Comparison of ENCODE assay signal across 8 mouse cellular contexts in the genomic region with DNA sequence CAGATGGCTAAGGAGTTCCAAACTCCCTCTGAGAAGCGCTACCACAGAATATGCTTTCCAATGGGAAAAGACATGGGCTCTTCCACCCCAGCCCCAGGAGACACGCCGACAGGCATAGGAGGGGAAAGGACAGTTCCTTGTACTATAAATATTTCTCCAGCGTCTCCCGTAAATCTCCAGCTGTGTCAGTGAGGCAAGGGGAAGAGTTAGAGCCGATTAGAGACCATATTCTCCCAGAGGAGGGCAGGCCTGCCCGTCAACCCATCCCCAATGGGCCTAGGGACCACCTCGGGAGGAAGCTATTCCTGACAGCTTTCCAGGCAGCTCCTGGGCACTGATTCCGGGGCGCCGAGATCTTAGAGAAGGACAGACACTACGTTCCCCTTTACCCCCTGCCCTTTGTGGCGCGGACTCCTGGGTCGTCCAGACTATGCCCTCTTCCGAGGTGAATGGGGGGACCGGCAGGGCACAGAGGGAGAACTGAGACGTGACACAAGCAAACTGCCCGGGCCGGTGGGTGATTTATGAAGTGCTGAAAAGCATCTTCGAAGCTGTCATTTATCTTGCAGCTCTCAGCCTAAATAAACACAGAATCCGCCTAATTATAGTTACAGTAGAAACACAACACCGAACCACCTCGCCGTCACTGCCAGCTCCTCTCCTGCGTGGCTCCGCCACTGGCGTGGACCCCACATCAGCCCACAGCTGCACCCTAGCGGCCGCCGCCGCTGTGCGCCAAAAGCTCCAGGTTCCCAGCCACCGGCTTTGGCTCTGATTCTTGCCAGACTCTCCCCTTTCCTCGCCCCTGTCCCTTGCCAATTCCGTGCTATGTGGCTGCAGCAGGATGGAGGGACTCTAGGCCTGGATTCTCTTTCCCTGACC. TPM values are rescaled to one million over a fixed set of nuclear protein-coding genes. Genes with fewer than 3 reads are reported as not detected.
DNase-seq lines count a peak whose midpoint lies in the region; ATAC-seq and TF ChIP-seq lines count a peak whose summit lies in the region.

No protein-coding gene starts in this region.

- H3K9me3 ChIP-seq in forebrain, postnatal 0 days (ENCODE audit: low read length): no peaks in the 10 kb centered on the region
- H3K9me3 ChIP-seq in hindbrain, embryonic 10.5 days: peaks cover 7% of the 10 kb centered on the region
- H3K9me3 ChIP-seq in midbrain, embryonic 11.5 days (ENCODE audit: control insufficient read depth, low read length): no peaks in the 10 kb centered on the region

- intact Hi-C loops in left cerebral cortex, postnatal 4 days (cut with DNase I): no loop called here

- WGBS in forebrain, postnatal 0 days: 10% methylated on average over 36 of the region's 36 CpGs
- WGBS in hindbrain, embryonic 10.5 days: 8% methylated on average over 36 of the region's 36 CpGs
- WGBS in midbrain, embryonic 11.5 days: 11% methylated on average over 36 of the region's 36 CpGs

- H3K36me3 ChIP-seq in forebrain, postnatal 0 days (ENCODE audit: insufficient read depth): no peaks in the 10 kb centered on the region
- no peaks in the 10 kb centered on the region for H3K36me3 ChIP-seq in hindbrain, embryonic 10.5 days
- no peaks in the 10 kb centered on the region for H3K36me3 ChIP-seq in midbrain, embryonic 11.5 days (ENCODE audit: control insufficient read depth, insufficient read depth, low read length)

- DNase-seq in CD4-positive, CD25-positive, alpha-beta regulatory T cell, adult 2 months (ENCODE audit: low read depth, low spot score): peak; percentile 72
- DNase-seq in adrenal gland, adult 8-10 months: peak; percentile 82
- peak; percentile 69 for DNase-seq in forebrain, postnatal 0 days
- DNase-seq in hindbrain, embryonic 10.5 days (ENCODE audit: low spot score): peak; percentile 76
- peak; percentile 30 for DNase-seq in left cerebral cortex, postnatal 4 days
- peak; percentile 93 for DNase-seq in midbrain, embryonic 11.5 days (ENCODE audit: low spot score, missing footprints)
- DNase-seq in spleen, adult 12 weeks (ENCODE audit: low spot score): peak; percentile 2
- no peak for DNase-seq in cerebellum, adult 9-10 months

- no peak overlapping the region for H3K27ac ChIP-seq in forebrain, postnatal 0 days (ENCODE audit: low read depth, low read length)
- H3K27ac ChIP-seq in hindbrain, embryonic 10.5 days: no peak overlapping the region
- no peak overlapping the region for H3K27ac ChIP-seq in midbrain, embryonic 11.5 days (ENCODE audit: low read depth, low read length)

- peak; percentile 75 for TF ChIP-seq CTCF in forebrain, postnatal 0 days (IDR thresholded peaks at IDR 0.05; ENCODE audit: low read depth)

- H3K4me2 ChIP-seq in forebrain, postnatal 0 days (ENCODE audit: low read depth): peak overlapping the region; percentile 41
- H3K4me2 ChIP-seq in midbrain, embryonic 11.5 days: peak overlapping the region; percentile 48

- no peaks in the 10 kb centered on the region for H3K4me1 ChIP-seq in forebrain, postnatal 0 days (ENCODE audit: insufficient read depth)
- peaks cover 31% of the 10 kb centered on the region for H3K4me1 ChIP-seq in hindbrain, embryonic 10.5 days (replicated peaks)
- peaks cover 3% of the 10 kb centered on the region; the same call in 1 of the 2 replicates for H3K4me1 ChIP-seq in midbrain, embryonic 11.5 days (ENCODE audit: control insufficient read depth, insufficient read depth, low read length)

- peaks cover 3% of the 10 kb centered on the region; the same call in 1 of the 2 replicates for H3K27me3 ChIP-seq in forebrain, postnatal 0 days (ENCODE audit: insufficient read depth, low read length)
- H3K27me3 ChIP-seq in hindbrain, embryonic 10.5 days (ENCODE audit: insufficient read depth, poor library complexity, severe bottlenecking): peaks cover 61% of the 10 kb centered on the region
- H3K27me3 ChIP-seq in midbrain, embryonic 11.5 days (ENCODE audit: control insufficient read depth, insufficient read depth, low read length): peaks cover 15% of the 10 kb centered on the region

- H3K4me3 ChIP-seq in forebrain, postnatal 0 days (ENCODE audit: low read depth, low read length): peak overlapping the region; percentile 2; the same call in 1 of the 2 replicates
- peak overlapping the region; percentile 42 for H3K4me3 ChIP-seq in hindbrain, embryonic 10.5 days
- peak overlapping the region; percentile 18 for H3K4me3 ChIP-seq in midbrain, embryonic 11.5 days (ENCODE audit: low read depth, low read length)

- 0 out of 2 replicates have a peak, but pooled peaks have one; percentile 47 for ATAC-seq in forebrain, postnatal 0 days
- ATAC-seq in midbrain, embryonic 11.5 days (ENCODE audit: low FRiP score): no peak

- no peak overlapping the region for H3K9ac ChIP-seq in forebrain, postnatal 0 days
- no peak overlapping the region for H3K9ac ChIP-seq in midbrain, embryonic 11.5 days (ENCODE audit: low read length)

RNA-seq across cellular contexts. Expression of a gene that starts 41.9 kb away (rescaled TPM):
- total RNA-seq in adrenal gland, adult 8-10 months (2022): not detected
- total RNA-seq in forebrain, postnatal 0 days (2014; rRNA removed): not detected in 2 replicates
- polyA plus RNA-seq in forebrain, postnatal 0 days (2015; fragmentation: Nextera tagmentation; extraction: Ambion mirVana): not detected in 2 replicates
- 15.4 and 22.7 TPM in 2 replicates for polyA plus RNA-seq in hindbrain, embryonic 10.5 days (2016; fragmentation: Nextera tagmentation; extraction: Ambion mirVana)
- total RNA-seq in left cerebral cortex, postnatal 4 days (2021): not detected
- not detected in 2 replicates for polyA plus RNA-seq in midbrain, embryonic 11.5 days (2014; fragmentation: Nextera tagmentation; extraction: Ambion mirVana)

RNA-seq across cellular contexts. Expression of a gene that starts 57.0 kb away (rescaled TPM):
- total RNA-seq in adrenal gland, adult 8-10 months (2022): 10 to 100 TPM in 3 of 4 experiments, 1 to 10 TPM in 1; 7.3 to 15.3 (median 11.2) TPM
- 1.6 and 3.2 TPM in 2 replicates for total RNA-seq in forebrain, postnatal 0 days (2014; rRNA removed)
- polyA plus RNA-seq in forebrain, postnatal 0 days (2015; fragmentation: Nextera tagmentation; extraction: Ambion mirVana): 2.7 and 3.7 TPM in 2 replicates
- 0.61 and 1.3 TPM in 2 replicates for polyA plus RNA-seq in hindbrain, embryonic 10.5 days (2016; fragmentation: Nextera tagmentation; extraction: Ambion mirVana)
- total RNA-seq in left cerebral cortex, postnatal 4 days (2021): 1 to 10 TPM; 1.1 to 1.3 TPM
- polyA plus RNA-seq in midbrain, embryonic 11.5 days (2014; fragmentation: Nextera tagmentation; extraction: Ambion mirVana): 1.2 and 1.3 TPM in 2 replicates

RNA-seq across cellular contexts. Expression of a gene that starts 57.1 kb away (rescaled TPM):
- total RNA-seq in adrenal gland, adult 8-10 months (2022): 10 to 100 TPM; 20.8 to 27.5 (median 23.7) TPM
- total RNA-seq in forebrain, postnatal 0 days (2014; rRNA removed): not detected in 2 replicates
- polyA plus RNA-seq in forebrain, postnatal 0 days (2015; fragmentation: Nextera tagmentation; extraction: Ambion mirVana): not detected in 2 replicates
- 30.1 and 49.6 TPM in 2 replicates for polyA plus RNA-seq in hindbrain, embryonic 10.5 days (2016; fragmentation: Nextera tagmentation; extraction: Ambion mirVana)
- not detected for total RNA-seq in left cerebral cortex, postnatal 4 days (2021)
- not detected in 2 replicates for polyA plus RNA-seq in midbrain, embryonic 11.5 days (2014; fragmentation: Nextera tagmentation; extraction: Ambion mirVana)

Comparison
In these comparisons a context has a peak if more than half of its experiments do, and no peak if none do; other contexts are left out.
1. RNA of a gene that starts 57.1 kb away (total RNA-seq): 20.8 to 27.5 TPM in adrenal gland, adult 8-10 months; not detected in forebrain, postnatal 0 days and not detected in left cerebral cortex, postnatal 4 days; every median in the first group is over 10 times any median in the second.
2. Peak in every context shown above with its lines, with median percentiles within 50 percentile points of each other: H3K4me3 ChIP-seq.